Mouse (Mus musculus): ENCODE results near the gene Slc7a11. TPM values are rescaled to one million over a fixed set of nuclear protein-coding genes. Genes with fewer than 3 reads are reported as not detected.

The Slc7a11 gene
- total RNA-seq, 2 experiments from 2014 or later: 16.3 to 17.8 TPM

DNA sequence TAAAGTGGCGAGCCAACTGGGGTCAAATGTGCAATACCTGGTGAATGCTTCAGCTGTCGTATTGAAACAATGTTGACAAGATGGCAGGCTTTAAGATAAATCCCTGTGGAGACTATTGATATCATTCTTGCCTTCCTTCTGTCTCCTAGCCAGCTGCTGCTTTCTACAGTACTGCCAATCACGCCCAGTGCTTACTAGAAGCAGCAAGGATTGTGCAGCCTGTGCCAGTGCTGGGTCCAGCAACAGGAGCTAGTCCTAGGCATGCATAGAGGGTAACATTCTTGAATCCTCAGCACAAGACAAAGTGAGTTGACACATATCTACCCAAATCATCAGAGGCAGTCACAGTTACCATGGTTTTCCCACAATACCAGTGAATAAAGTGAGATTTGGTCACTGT lies 129.6 kb downstream of the Slc7a11 start:
- intact Hi-C loops (cut with DNase I): no loop called here
- DNase-seq: peak; percentile 15

DNA sequence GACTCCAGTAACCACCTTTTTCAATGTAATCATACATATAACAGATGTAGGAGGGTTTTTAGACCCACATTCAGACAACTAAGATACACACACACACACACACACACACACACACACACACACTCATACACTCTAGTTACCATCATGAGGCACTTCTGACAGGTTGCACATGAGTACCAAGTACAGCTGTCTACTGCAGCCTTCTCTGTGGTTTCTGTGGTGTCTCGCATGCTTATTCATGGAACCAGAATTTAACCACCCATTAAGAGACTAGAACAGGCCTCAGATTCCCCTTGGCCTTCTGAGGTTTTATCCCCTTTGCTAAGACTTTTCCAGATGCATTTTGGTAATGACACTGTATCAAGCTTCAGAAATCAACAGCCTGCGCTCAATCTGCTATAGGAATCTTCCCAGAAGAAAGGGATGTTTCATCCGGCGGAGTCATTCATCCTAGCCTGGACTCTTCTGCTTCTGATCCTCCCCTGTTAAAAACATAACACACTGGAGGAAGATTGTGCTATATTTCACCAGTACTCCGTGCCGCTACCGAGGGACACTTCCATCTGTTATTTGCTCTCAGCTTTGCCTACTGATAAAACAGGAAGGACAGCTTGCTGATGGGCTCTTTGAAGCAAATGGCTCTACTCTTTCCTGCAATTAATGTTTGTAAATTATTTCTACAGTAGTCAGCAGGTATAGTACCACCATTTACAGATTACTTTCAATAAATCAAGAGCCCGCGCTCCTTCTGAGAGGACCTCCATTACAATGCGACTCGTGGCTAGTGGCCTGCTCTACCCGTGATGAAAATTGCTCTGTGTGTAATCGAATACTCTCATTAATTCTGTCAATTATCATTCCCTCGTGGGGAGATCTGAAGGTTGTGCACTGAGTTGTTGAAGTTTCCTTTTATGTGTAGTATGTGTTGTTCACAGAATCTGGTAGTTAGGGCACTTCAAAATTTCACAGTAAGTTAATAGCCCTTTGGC lies 135.8 kb downstream of the Slc7a11 start:
- intact Hi-C loops (cut with DNase I): loop anchor here (10.0 kb wide), 2 partner anchors 597 to 1463 kb away; no protein-coding TSS in a partner anchor
- DNase-seq: no peak

- intact Hi-C loops (cut with DNase I): loop anchor here (10.0 kb wide), 2 partner anchors 598 to 1462 kb away; no protein-coding TSS in a partner anchor
These were observed 137.1 kb downstream of the Slc7a11 start for GRCm38 (mm10) chr3:50306334-50306733.

DNA sequence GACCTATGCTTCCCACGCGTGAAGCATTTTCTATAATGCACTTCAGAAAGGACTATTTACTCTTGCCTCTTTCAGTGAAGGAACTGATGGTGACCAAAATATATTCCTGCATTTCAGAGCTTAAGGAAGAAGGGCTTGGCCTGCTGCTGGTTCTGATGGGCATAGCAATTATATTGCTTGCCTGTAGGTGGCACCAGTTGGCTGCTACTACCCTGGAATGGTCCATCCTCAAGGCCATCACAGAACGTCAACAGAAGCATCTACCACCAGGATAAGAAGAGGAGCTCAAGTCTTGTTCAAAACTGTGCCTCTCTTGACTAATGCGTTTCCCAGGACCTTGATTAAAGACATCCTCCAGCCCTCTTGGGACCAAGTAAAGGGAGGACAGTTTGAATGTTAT lies 139.3 kb downstream of the Slc7a11 start:
- DNase-seq: peak; percentile 37
- intact Hi-C loops (cut with DNase I): loop anchor here (5.0 to 10.0 kb wide), 4 partner anchors 547 to 1459 kb away; partner anchors contain the start of gene Pcdh18

More at GRCm38 (mm10) chr3:50306334-50306733, 137.1 kb downstream of the Slc7a11 start:
- DNase-seq: peak; percentile 29

DNA sequence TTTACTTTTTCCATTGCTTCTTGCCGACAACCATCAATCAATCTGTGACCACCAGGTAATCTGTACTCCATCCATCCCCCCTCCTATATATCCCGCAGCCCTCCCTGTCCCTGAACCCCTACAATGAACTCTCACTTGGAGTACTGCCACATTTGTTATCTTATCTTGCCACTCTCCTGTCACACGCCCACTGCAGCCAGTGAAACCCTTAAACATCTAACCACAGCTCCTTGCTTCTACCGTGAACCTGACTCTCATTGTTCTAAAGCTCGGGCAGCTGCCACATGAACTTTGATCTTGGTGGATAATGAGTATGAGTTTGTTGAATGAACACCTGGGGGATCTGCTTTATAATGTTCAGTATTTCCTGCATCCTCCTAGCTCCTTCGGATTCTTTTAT lies 140.8 kb downstream of the Slc7a11 start:
- DNase-seq: no peak
- intact Hi-C loops (cut with DNase I): loop anchor here (5.0 to 10.0 kb wide), 4 partner anchors 545 to 1458 kb away; partner anchors contain the start of gene Pcdh18

DNA sequence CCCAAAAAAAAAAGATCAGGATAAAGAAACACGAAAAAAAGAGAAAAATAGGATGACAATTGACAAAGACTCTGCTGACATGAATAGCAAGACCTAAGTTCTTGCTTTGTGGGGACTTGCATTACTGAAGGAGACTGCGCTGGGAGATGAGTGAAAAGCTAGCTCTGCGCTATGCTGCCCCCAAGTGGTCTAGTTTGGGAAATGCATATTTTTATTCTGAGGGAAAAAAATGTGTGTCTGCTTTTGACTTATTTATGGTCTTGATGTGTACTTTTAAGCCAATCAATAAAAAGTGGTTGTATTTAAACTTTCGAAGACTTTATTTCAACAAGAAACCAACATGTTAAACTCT lies 142.5 kb downstream of the Slc7a11 start:
- DNase-seq: peak; percentile 53
- intact Hi-C loops (cut with DNase I): loop anchor here (5.0 to 10.0 kb wide), 4 partner anchors 544 to 1456 kb away; partner anchors contain the start of gene Pcdh18

- DNase-seq: peak; percentile 51
These were observed 143.1 kb downstream of the Slc7a11 start for GRCm38 (mm10) chr3:50300002-50300951.

DNA sequence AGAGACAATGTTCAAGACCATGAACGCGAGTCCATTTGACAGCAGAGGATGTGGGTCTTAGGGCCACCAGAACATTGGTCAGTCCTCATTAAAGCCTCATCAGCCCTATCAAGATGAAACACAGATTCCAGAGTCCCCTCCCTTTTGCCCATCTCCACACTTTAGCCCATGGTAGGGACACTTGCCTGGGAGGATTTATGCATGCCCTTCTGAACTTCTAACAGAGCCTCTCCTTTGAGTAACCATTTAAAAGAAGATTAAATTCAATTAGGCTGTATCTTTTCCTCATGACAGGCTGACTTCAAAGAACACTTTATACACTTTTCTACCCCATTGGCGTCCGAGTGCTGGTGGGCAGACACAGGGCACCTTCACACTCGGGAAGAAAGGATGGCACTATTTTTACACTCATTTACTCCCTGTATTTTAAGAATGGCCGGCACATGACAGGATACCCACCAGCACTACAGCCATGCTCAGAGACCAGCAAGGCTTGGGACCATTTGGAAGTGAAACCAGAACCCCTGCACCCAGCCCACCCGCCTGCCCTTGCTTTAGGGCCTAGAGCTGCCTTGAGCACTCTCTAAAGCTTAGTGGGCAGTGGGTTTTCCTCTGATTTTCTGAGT lies 144.9 kb downstream of the Slc7a11 start:
- no peak for DNase-seq
- intact Hi-C loops (cut with DNase I): no loop called here

More at GRCm38 (mm10) chr3:50300002-50300951, 143.1 kb downstream of the Slc7a11 start:
- intact Hi-C loops (cut with DNase I): loop anchor here (5.0 to 10.0 kb wide), 4 partner anchors 543 to 1455 kb away; partner anchors contain the start of gene Pcdh18

DNA sequence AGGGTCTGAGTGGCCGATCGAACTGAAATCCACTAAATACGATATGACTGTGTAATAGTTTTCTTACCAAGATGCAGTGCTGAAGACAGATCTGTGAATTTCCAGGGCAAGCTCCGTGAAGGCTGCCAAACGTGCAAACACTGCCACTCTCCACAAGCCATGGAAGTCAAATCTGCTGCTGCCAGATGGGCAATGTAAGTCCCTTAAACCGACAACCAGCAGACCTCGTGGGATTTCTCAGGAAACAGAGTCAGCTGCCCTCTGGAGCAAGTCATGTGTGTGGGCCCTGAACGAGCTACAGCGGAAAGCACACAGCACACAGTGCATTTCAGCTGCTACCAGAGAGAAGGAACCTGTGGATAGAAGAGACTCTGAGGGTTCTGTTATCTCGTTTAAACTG lies 146.5 kb downstream of the Slc7a11 start:
- intact Hi-C loops (cut with DNase I): no loop called here
- peak; percentile 52 for DNase-seq

- intact Hi-C loops (cut with DNase I): no loop called here
- peak; percentile 9 for DNase-seq
These were observed 168.4 kb downstream of the Slc7a11 start for GRCm38 (mm10) chr3:50275023-50275422.

GRCm38 (mm10) chr3:50272222-50272621 lies 171.2 kb downstream of the Slc7a11 start:
- intact Hi-C loops (cut with DNase I): no loop called here
- DNase-seq: no peak

DNA sequence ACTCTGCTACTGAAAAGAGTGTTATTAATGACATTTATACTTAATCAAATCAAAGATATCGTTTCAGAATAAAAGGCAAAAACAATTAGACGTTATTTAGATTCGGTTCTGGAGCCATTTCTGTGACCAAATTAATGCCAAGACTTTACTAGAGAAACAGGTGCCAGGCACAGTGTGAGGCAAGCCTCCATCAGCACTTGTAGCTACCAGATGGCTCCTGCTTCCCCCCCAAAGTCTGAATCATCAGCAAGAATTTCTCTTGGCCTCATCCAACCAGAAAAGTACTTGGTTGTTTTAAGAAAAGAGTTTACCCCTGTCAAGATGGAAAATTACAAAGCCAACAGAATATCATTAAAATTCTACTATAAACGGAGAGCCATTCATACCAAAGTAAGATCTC lies 173.7 kb downstream of the Slc7a11 start:
- intact Hi-C loops (cut with DNase I): no loop called here
- DNase-seq: peak; percentile 22

DNA sequence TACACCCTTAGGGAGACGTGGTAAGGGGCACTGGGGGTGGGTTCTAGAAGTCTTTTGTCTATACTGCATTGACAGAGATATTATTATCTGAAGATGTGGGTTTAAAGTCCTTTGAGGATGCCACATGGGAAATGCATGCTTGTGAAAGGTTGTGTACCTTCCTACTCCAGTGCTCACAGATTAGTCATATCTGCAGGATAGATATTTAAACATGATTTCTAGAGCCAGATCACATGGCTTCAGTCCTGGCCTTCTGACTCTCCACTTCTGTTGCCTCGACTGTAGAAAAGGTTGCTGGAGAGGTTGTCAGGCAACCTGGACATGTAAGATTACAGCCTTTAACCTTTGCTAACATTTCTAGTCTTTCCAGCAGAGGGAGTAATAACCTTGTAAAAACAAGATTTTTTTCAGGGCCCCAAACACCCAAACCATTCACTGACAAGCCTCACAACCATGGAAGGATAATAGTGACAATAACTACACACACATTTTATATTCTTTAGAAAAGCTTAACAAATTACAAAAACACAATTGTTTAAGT lies 180.8 kb downstream of the Slc7a11 start:
- intact Hi-C loops (cut with DNase I): no loop called here
- DNase-seq: no peak

DNA sequence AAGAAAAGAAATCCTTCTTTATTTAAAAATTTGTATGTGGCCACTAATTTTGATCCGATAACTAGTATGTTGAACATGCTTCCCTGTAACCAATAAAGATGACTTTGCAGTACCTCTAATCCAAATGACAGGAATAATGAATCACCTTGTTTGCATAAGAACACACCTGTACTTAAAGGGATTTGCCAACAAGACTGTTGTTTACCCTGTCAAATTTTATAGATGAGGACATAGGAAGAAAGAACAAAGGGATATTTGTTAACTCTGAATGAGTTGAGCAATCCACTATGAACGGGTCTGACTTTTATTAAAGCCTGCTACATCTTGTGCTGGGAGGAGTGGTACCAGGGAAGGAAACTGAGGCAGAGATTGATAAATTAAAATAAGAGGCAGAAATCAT lies 181.3 kb downstream of the Slc7a11 start:
- DNase-seq: no peak
- intact Hi-C loops (cut with DNase I): no loop called here

- intact Hi-C loops (cut with DNase I): no loop called here
- no peak for DNase-seq
These were observed 182.7 kb downstream of the Slc7a11 start for GRCm38 (mm10) chr3:50260667-50261066.

- DNase-seq: no peak
- intact Hi-C loops (cut with DNase I): no loop called here
These were observed 184.6 kb downstream of the Slc7a11 start for GRCm38 (mm10) chr3:50258852-50259251.

GRCm38 (mm10) chr3:50249598-50250300 lies 193.7 kb downstream of the Slc7a11 start:
- intact Hi-C loops (cut with DNase I): no loop called here
- DNase-seq: no peak

DNA sequence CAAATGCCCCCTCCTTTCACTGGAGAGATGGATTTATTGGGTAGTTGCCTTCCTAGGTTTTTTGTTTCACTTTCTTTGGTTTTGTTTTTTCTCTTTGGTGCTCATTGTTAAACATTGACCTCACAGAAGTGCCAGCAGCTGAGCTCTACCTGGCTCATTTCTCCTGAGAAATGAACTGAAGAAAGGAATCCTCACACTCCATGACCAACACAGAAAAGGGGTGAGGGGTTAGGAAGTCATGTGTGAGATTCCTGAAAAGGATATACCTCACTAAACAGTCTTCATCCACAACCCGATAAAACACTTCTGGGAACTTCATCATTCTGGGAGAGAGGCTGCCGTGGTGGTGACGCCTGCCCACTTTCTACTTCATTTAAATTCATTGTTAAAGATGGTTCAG lies 207.4 kb downstream of the Slc7a11 start:
- intact Hi-C loops (cut with DNase I): no loop called here
- DNase-seq: no peak

GRCm38 (mm10) chr3:50233144-50233543 lies 210.3 kb downstream of the Slc7a11 start:
- DNase-seq: no peak
- intact Hi-C loops (cut with DNase I): no loop called here
